Mouse (Mus musculus): ENCODE results near the gene Pkn2.

The Pkn2 gene

GRCm38 (mm10) chr3:142743973-142744898 is 137.6 kb downstream of the Pkn2 start:
- peak; percentile 29 for DNase-seq (ENCODE audit: low spot score)

Data from T-cell, adult 2 months (primary cell).